Mouse (Mus musculus) thymus, postnatal 0 days (tissue): ENCODE data around the gene Gchfr. TPM values are rescaled to one million over a fixed set of nuclear protein-coding genes. Genes with fewer than 3 reads are reported as not detected.
A peak's percentile ranks its signal among the peaks of the same experiment; 100 is the strongest.

ENCODE experiments used
- DNase-seq: peaks from one replicate; pipeline ENCODE4 v3.0.0-alpha.2; 2015; ENCODE audit warnings: low spot score
- polyA plus RNA-seq: library from polyadenylated mRNA; unstranded; fragments of >200 nt; fragmentation: Nextera tagmentation; extraction: Ambion mirVana; gene quantifications from 2 replicates; pipeline ENCODE4 v1.2.1, GENCODE M21; 2015

Gchfr gene
- polyA plus RNA-seq, 1 experiment from 2014 or later: 1.6 TPM

DNA sequence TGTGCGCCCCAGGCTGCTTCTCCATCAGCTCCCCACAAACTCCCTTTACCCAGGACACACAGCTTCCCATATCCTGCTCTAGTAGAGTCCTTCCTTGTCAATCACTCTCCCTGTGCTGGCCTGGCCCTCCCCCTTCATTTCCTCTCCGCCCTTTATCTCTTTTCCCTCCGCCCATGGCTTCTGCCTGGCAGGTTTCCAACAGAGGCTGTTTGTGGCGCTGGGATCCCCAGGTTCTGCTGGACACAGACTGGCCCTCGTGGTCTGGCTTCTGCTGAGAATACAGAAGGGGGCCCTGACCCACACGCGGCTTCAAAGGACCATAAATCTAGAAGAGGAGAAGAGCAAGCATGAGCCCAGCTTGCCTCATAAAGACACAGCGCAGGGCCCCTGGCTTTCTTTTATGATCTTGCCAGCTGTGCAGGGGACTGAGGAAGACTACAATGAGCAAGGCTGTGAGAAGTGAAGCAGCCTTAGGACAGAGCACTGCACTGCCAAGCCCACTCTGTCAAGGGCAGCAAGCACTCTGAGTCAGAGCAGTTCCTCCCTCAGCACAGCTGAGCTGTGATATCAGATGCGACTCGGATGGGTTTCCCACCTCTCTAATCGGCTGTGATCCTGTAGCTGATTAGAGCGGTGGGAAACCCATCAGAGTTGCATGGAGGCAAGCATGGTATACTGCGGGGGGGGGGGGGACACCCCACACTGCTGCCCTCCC is 5.4 kb downstream of the Gchfr start:
- DNase-seq: no peak

GRCm38 (mm10) chr2:119173991-119174651 is 6.5 kb downstream of the Gchfr start, which contains the start of gene Gm14137:
Gene Gm14137 (plus strand): TSS chr2:119174509.
- DNase-seq: no peak

DNA sequence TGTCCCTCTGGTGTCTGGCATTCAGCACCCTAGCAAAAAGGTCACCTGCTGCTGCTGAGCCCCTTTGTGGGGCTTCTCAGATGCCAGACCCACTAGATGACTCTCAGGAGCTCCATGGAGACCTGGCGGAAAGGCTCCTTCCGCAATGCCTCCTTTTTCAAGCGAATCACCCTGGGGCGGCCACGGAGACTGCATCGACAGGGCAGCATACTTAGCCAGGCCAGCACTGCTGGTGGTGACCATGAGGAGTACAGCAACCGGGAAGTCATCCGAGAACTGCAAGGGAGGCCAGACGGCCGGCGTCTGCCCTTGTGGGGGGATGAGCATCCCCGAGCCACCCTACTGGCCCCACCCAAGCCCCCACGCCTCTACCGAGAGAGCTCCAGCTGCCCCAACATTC is 7.3 kb downstream of the Gchfr start:
- DNase-seq: no peak

DNA sequence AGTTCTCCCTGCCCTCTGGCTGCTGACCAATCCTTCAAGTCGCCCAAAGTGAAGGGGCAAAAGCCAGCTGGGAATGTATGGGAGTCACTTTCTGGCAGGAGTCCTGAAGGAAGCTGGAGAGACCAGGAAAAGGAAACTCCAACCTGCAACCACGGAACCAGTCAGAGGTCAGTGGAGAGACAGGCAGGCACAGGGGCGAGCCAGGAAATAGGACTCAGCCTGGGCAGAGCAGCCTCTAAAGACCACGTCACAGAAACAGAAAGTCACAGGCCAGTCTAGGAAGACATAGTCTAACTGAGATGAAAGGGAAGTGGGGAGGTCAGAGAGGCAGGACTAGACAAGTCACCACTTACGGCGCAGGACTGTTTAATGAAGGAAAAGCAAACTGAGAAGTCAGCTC is 8.0 kb downstream of the Gchfr start:
- no peak for DNase-seq

GRCm38 (mm10) chr2:119176761-119177160 is 9.2 kb downstream of the Gchfr start:
- no peak for DNase-seq

DNA sequence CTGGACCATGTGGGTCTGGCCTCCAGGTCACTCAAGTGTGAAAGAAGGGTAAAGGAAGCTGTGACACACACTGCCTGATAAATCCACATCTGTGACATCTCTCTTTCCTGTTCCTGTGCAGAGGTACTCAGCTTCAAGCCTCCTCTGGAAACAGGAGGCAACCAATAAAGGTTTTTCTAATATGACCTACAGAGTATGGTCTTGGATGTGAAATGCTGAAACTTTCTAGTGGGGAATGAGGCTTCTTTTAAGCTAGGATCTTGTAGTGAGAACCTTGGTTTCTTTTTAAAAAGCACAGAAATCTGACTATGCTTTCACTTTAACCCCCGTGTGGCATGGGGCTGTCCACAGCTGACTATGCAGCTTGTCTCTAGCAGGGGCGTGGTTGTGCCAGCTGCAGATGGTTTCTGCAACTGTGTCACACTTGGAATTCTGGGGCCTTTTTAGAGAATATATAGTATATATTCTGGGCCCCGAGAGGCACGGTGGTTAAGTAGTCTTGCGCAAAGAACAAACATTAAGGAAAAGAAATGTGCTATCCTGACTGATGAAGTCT is 9.9 kb downstream of the Gchfr start:
- DNase-seq: no peak

- DNase-seq: no peak
Observed at GRCm38 (mm10) chr2:119182914-119183313, 15.3 kb downstream of the Gchfr start.

DNA sequence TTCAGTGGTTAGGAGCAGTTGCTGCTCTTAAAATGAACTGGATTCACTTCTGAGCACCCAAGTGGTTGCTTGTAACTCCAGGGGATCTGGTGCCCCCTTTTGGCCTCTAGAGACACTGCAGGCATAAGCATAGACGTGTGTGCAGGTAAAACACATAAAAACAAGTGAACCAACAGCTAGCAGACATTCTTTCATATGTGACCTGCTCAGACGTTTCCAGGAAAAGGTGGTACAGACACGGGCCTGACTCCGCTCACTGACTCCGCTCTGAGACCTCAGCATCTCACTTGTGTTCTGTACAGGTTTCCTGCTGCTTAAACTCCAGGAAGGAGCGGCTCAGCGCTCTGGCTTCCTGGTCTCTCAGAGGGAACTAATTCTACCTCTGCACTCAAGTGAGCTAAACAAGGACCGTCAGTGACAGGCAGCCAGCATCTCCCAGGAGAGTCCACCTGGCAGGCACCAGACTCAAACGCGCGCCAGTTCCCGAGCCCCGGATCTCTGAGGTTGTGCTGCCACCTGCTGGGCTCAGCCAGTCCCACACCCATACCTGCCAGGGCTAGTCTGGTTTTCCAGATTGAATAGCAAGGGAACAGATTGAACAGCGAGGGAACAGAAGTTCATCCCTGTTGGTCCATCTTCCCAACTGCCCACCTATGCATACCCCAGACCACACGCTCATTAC is 21.6 kb downstream of the Gchfr start:
- peak; percentile 79 for DNase-seq

- no peak for DNase-seq
Observed at GRCm38 (mm10) chr2:119190969-119191368, 23.4 kb downstream of the Gchfr start.

DNA sequence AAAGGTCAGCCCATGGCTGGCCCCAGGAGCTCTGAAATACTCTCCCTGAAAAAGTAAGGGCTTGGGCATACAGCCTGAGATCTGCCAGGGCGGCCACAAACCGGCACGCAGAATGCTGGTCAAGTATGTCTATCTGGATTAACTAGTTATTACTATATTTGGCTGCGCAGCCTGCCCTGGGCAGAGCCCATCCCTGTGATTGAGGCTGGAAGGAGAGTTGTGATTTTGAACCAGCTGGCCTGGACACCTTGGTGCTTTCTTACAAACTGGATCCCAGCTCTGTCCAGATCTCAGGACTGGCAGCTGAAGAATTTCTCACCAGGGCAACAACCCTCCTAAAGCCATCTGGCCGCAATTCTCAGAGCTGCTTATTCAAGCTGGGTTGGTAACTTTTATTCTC is 26.6 kb downstream of the Gchfr start:
- DNase-seq: no peak

DNA sequence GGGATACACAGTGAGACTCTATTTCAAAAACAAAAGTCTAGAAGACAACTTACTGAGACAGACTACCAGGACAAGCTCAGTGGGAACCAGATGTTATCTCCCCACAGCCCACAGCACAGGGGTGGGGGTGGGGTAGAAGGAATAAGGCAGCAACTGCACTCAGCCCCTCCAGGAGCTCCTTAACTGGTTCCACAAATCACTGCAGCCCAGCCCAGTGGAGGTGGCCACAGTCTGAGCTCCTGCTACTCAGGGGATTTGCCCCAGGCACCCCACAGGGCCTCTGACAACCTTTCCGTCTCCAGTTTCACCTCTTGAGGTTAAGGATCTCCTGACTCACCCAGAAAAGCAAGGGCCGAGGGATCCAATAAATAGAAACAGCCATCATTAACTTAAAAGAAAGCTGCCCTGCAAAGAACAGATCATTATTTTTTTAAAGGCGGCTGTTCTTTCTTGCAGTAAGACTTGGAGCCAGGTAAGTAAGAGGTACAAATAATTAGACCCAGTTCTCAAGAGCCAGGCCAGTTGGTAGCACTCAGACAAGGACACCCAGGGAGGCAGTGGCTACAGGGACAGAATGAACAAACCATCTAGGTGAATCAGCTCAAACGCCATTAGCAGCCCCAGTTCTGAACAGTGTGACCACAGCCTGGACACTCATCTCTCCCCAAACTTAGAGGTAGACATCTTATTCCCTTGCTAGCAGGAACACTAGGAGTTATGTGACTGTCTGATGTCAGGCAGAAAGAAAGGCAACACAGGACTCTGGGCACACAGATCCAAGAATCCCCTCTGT is 28.9 kb downstream of the Gchfr start:
- peak; percentile 19 for DNase-seq

DNA sequence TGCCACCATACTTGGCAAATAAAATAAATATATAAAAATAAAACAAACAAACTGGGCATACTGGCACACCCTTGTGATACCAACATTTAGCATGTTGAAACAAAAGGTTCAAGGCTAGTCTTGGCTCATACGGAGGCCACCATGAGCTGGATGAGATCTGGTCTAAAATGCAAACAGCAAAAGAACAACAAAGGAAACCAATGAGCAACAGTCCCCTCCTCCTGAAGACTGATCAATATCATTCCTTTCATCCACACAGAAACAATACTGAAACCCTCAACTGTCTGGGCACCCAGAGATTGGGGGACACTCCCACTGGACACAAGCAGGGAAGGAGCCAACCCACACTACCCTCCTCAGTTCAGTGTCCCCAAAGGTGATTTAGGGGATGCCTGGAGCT is 29.9 kb downstream of the Gchfr start:
- no peak for DNase-seq

- no peak for DNase-seq
Observed at GRCm38 (mm10) chr2:119198049-119198448, 30.5 kb downstream of the Gchfr start.

DNA sequence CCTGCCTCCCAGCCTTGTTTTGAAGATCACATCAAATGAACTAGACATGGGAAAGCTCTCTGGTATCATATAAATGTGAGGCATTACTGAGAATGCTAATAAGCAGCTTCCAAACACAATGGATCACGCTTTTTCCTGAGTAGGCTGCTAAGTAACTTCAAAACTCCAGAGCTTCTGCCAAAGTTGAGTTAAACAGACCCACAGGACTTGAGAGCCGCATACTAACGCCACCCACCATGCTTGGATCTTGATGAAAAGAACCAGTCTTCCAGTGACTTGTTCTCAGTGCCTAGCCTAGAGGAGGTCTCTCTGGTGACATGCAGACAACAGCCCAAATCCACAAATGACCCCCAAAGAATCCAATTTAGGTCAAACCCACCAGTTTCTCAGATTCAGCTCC is 31.4 kb downstream of the Gchfr start:
- DNase-seq: no peak

GRCm38 (mm10) chr2:119202914-119203453 is 35.4 kb downstream of the Gchfr start:
- no peak for DNase-seq

- no peak for DNase-seq
Observed at GRCm38 (mm10) chr2:119203871-119204460, 36.4 kb downstream of the Gchfr start.

- DNase-seq: no peak
Observed at GRCm38 (mm10) chr2:119207961-119208343, 40.4 kb downstream of the Gchfr start.

DNA sequence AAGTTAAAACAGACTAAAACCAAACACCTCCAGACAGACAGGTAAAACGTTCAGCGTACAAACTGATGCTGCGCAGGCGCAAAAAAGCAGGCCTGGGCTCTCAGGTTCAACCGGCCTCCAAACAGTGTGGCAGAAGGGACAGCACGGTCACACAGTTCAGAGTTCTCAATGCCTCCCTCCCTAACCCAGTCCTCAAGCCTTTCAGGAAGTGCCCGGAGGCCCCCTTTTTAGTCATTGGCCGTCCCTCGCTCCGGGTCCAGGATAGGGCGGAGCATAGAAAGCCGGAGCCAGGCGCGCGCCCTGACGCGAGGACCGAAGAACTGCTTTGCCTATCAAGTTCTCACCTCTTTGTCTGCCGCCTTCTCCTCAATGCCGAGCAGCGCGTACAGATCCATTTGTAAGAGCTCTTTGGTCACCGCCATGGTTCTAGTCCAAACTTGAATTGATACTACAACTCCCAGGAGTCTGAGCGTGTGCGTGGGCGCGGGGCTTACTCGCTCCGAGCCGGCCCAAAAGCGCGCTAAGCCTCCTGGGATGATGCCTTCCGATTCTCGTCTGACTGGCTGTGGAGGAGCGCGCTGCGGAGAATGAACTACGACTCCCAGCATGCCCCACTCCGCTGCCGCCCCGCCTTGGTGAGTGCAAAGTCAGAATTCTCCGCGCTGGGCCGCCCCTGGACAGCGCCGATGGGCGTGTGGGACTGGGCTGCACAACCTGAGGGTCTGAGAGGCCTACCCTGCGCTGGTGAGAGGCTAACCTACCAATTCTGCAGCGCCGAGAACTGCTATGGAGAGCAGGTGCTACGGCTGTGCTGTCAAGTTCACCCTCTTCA is 41.0 kb downstream of the Gchfr start, which contains the start of the genes Zfyve19 and Dnajc17:
Gene Zfyve19 (plus strand): TSS at position 274 of the 832 bp plus-strand sequence.
Gene Dnajc17 (minus strand): TSS at position 452 of the 832 bp plus-strand sequence.
- peak; percentile 95 for DNase-seq

- DNase-seq: peak; percentile 50
Observed at GRCm38 (mm10) chr2:119209176-119209507, 41.6 kb downstream of the Gchfr start.
